Mouse (Mus musculus): ENCODE results near the gene Foxb1.

- TF ChIP-seq CTCF (IDR thresholded peaks at IDR 0.05; ENCODE audit: extremely low read depth, insufficient read depth, insufficient read length, insufficient replicate concordance) (no peak), POLR2A (IDR thresholded peaks at IDR 0.05; ENCODE audit: low read depth, low read length) (no peak)
These were observed 1.5 kb upstream of the Foxb1 start for GRCm38 (mm10) chr9:69762221-69762620.
